Mouse (Mus musculus): ENCODE measurements at regions not wholly inside any gene's neighbourhood (a gene's known extent, or its start where the extent isn't known, plus 50 kb on each side); places are given as distances from the start of the nearest gene placed in this dataset.

GRCm38 (mm10) chr17:62319033-62319432 is 562.1 kb downstream of the Efna5 start:
- Histone ChIP-seq H3K27me3 (ENCODE audit: control insufficient read depth, insufficient read depth, insufficient read length) (no peaks in the 10 kb centered on the region), H3K36me3 (ENCODE audit: control insufficient read depth, insufficient read depth) (no peaks in the 10 kb centered on the region), H3K79me2 (ENCODE audit: control insufficient read depth, insufficient read depth) (no peaks in the 10 kb centered on the region), H3K4me3 (no peak overlapping the region), H3K4me2 (ENCODE audit: low read depth) (no peak overlapping the region), H3ac (ENCODE audit: control insufficient read depth, insufficient read length) (no peak overlapping the region)
- TF ChIP-seq REST (IDR thresholded peaks at IDR 0.05; ENCODE audit: insufficient read depth, insufficient read length), result no peak
- TF ChIP-seq USF1 (IDR thresholded peaks at IDR 0.05; ENCODE audit: low read depth), result no peak
- TF ChIP-seq MAX (IDR thresholded peaks at IDR 0.05; ENCODE audit: low read depth), result no peak
- no peak for TF ChIP-seq MYOD1 (IDR thresholded peaks at IDR 0.05; ENCODE audit: control insufficient read depth in 1 of 3, insufficient read length in 2 of 3, low read depth in 2 of 3)
- TF ChIP-seq SRF (IDR thresholded peaks at IDR 0.05; ENCODE audit: control insufficient read depth, insufficient read length, low read depth), result no peak
- no peak for TF ChIP-seq POLR2AphosphoS2 (IDR thresholded peaks at IDR 0.05; ENCODE audit: insufficient read length, low read depth)
- no peak for TF ChIP-seq E2F4 (IDR thresholded peaks at IDR 0.05; ENCODE audit: insufficient read depth)
- TF ChIP-seq TCF12 (IDR thresholded peaks at IDR 0.05; ENCODE audit: insufficient read depth, poor library complexity, severe bottlenecking), result no peak
- no peak for TF ChIP-seq POLR2A (IDR thresholded peaks at IDR 0.05; ENCODE audit: insufficient read length, low read depth)
- TF ChIP-seq MYOG (IDR thresholded peaks at IDR 0.05; ENCODE audit: control insufficient read depth in 1 of 3, insufficient read depth in 1 of 3, insufficient read length in 2 of 3, low read depth in 2 of 3), result no peak
- no peak for TF ChIP-seq CEBPB (IDR thresholded peaks at IDR 0.05; ENCODE audit: insufficient read depth, poor library complexity, severe bottlenecking)
- TF ChIP-seq TCF3 (IDR thresholded peaks at IDR 0.05; ENCODE audit: insufficient read length, low read depth), result no peak

- Histone ChIP-seq H3K27me3 (ENCODE audit: control insufficient read depth, insufficient read depth, insufficient read length) (no peaks in the 10 kb centered on the region), H3K79me2 (ENCODE audit: control insufficient read depth, insufficient read depth) (no peaks in the 10 kb centered on the region), H3ac (ENCODE audit: control insufficient read depth, insufficient read length) (no peak overlapping the region), H3K36me3 (ENCODE audit: control insufficient read depth, insufficient read depth) (no peaks in the 10 kb centered on the region), H3K4me2 (ENCODE audit: low read depth) (no peak overlapping the region), H3K4me3 (no peak overlapping the region)
- TF ChIP-seq CEBPB (IDR thresholded peaks at IDR 0.05; ENCODE audit: insufficient read depth, poor library complexity, severe bottlenecking) (no peak), E2F4 (IDR thresholded peaks at IDR 0.05; ENCODE audit: insufficient read depth) (no peak), TCF12 (IDR thresholded peaks at IDR 0.05; ENCODE audit: insufficient read depth, poor library complexity, severe bottlenecking) (no peak), POLR2AphosphoS2 (IDR thresholded peaks at IDR 0.05; ENCODE audit: insufficient read length, low read depth) (no peak), USF1 (IDR thresholded peaks at IDR 0.05; ENCODE audit: low read depth) (no peak), MYOG (IDR thresholded peaks at IDR 0.05; ENCODE audit: control insufficient read depth in 1 of 3, insufficient read depth in 1 of 3, insufficient read length in 2 of 3, low read depth in 2 of 3) (no peak), MYOD1 (IDR thresholded peaks at IDR 0.05; ENCODE audit: control insufficient read depth in 1 of 3, insufficient read length in 2 of 3, low read depth in 2 of 3) (no peak), SRF (IDR thresholded peaks at IDR 0.05; ENCODE audit: control insufficient read depth, insufficient read length, low read depth) (no peak), POLR2A (IDR thresholded peaks at IDR 0.05; ENCODE audit: insufficient read length, low read depth) (no peak)
Measured at GRCm38 (mm10) chr17:62310059-62310458, 571.1 kb downstream of the Efna5 start.

GRCm38 (mm10) chr17:62307111-62307510 is 574.0 kb downstream of the Efna5 start:
- Histone ChIP-seq H3K79me2 (ENCODE audit: control insufficient read depth, insufficient read depth) (no peaks in the 10 kb centered on the region), H3K27me3 (ENCODE audit: control insufficient read depth, insufficient read depth, insufficient read length) (no peaks in the 10 kb centered on the region), H3K36me3 (ENCODE audit: control insufficient read depth, insufficient read depth) (no peaks in the 10 kb centered on the region), H3K4me2 (ENCODE audit: low read depth) (no peak overlapping the region), H3ac (ENCODE audit: control insufficient read depth, insufficient read length) (no peak overlapping the region), H3K4me3 (no peak overlapping the region)
- no peak for TF ChIP-seq MYOD1 (IDR thresholded peaks at IDR 0.05; ENCODE audit: control insufficient read depth in 1 of 3, insufficient read length in 2 of 3, low read depth in 2 of 3)
- TF ChIP-seq USF1 (IDR thresholded peaks at IDR 0.05; ENCODE audit: low read depth), result no peak
- no peak for TF ChIP-seq MAX (IDR thresholded peaks at IDR 0.05; ENCODE audit: low read depth)
- no peak for TF ChIP-seq MYOG (IDR thresholded peaks at IDR 0.05; ENCODE audit: control insufficient read depth in 1 of 3, insufficient read depth in 1 of 3, insufficient read length in 2 of 3, low read depth in 2 of 3)
- TF ChIP-seq TCF12 (IDR thresholded peaks at IDR 0.05; ENCODE audit: insufficient read depth, poor library complexity, severe bottlenecking), result no peak
- no peak for TF ChIP-seq TCF3 (IDR thresholded peaks at IDR 0.05; ENCODE audit: insufficient read length, low read depth)
- no peak for TF ChIP-seq REST (IDR thresholded peaks at IDR 0.05; ENCODE audit: insufficient read depth, insufficient read length)
- no peak for TF ChIP-seq E2F4 (IDR thresholded peaks at IDR 0.05; ENCODE audit: insufficient read depth)
- TF ChIP-seq POLR2A (IDR thresholded peaks at IDR 0.05; ENCODE audit: insufficient read length, low read depth), result no peak
- no peak for TF ChIP-seq CEBPB (IDR thresholded peaks at IDR 0.05; ENCODE audit: insufficient read depth, poor library complexity, severe bottlenecking)
- no peak for TF ChIP-seq POLR2AphosphoS2 (IDR thresholded peaks at IDR 0.05; ENCODE audit: insufficient read length, low read depth)
- TF ChIP-seq SRF (IDR thresholded peaks at IDR 0.05; ENCODE audit: control insufficient read depth, insufficient read length, low read depth), result no peak

GRCm38 (mm10) chr17:62306524-62306923 is 574.6 kb downstream of the Efna5 start:
- Histone ChIP-seq H3K4me3 (no peak overlapping the region), H3K27me3 (ENCODE audit: control insufficient read depth, insufficient read depth, insufficient read length) (no peaks in the 10 kb centered on the region), H3K4me2 (ENCODE audit: low read depth) (no peak overlapping the region), H3K79me2 (ENCODE audit: control insufficient read depth, insufficient read depth) (no peaks in the 10 kb centered on the region), H3K36me3 (ENCODE audit: control insufficient read depth, insufficient read depth) (no peaks in the 10 kb centered on the region), H3ac (ENCODE audit: control insufficient read depth, insufficient read length) (no peak overlapping the region)
- TF ChIP-seq POLR2AphosphoS2 (IDR thresholded peaks at IDR 0.05; ENCODE audit: insufficient read length, low read depth), result no peak
- TF ChIP-seq MYOD1 (IDR thresholded peaks at IDR 0.05; ENCODE audit: control insufficient read depth in 1 of 3, insufficient read length in 2 of 3, low read depth in 2 of 3), result no peak
- no peak for TF ChIP-seq E2F4 (IDR thresholded peaks at IDR 0.05; ENCODE audit: insufficient read depth)
- no peak for TF ChIP-seq TCF12 (IDR thresholded peaks at IDR 0.05; ENCODE audit: insufficient read depth, poor library complexity, severe bottlenecking)
- no peak for TF ChIP-seq TCF3 (IDR thresholded peaks at IDR 0.05; ENCODE audit: insufficient read length, low read depth)
- TF ChIP-seq USF1 (IDR thresholded peaks at IDR 0.05; ENCODE audit: low read depth), result no peak

- H3K4me2 ChIP-seq (ENCODE audit: low read depth), result no peak overlapping the region
- H3ac ChIP-seq (ENCODE audit: control insufficient read depth, insufficient read length), result no peak overlapping the region
- TF ChIP-seq REST (IDR thresholded peaks at IDR 0.05; ENCODE audit: insufficient read depth, insufficient read length) (no peak), MYOG (IDR thresholded peaks at IDR 0.05; ENCODE audit: control insufficient read depth in 1 of 3, insufficient read depth in 1 of 3, insufficient read length in 2 of 3, low read depth in 2 of 3) (no peak), POLR2AphosphoS2 (IDR thresholded peaks at IDR 0.05; ENCODE audit: insufficient read length, low read depth) (no peak), SRF (IDR thresholded peaks at IDR 0.05; ENCODE audit: control insufficient read depth, insufficient read length, low read depth) (no peak), CEBPB (IDR thresholded peaks at IDR 0.05; ENCODE audit: insufficient read depth, poor library complexity, severe bottlenecking) (no peak), E2F4 (IDR thresholded peaks at IDR 0.05; ENCODE audit: insufficient read depth) (no peak), POLR2A (IDR thresholded peaks at IDR 0.05; ENCODE audit: insufficient read length, low read depth) (no peak)
- no peaks in the 10 kb centered on the region for H3K79me2 ChIP-seq (ENCODE audit: control insufficient read depth, insufficient read depth)
- no peaks in the 10 kb centered on the region for H3K36me3 ChIP-seq (ENCODE audit: control insufficient read depth, insufficient read depth)
- no peak overlapping the region for H3K4me3 ChIP-seq
- no peaks in the 10 kb centered on the region for H3K27me3 ChIP-seq (ENCODE audit: control insufficient read depth, insufficient read depth, insufficient read length)
Measured at GRCm38 (mm10) chr17:62305140-62305539, 576.0 kb downstream of the Efna5 start.

Measured in myocyte (in vitro differentiated cells).